Mouse (Mus musculus): Measurements from ENCODE around the gene Ank3. TPM values are rescaled to one million over a fixed set of nuclear protein-coding genes. Genes with fewer than 3 reads are reported as not detected.
A peak's percentile ranks its signal among the peaks of the same experiment; 100 is the strongest.

The Ank3 gene
- polyA plus RNA-seq, 1 experiment from 2014 or later, result 60.0 TPM

- Histone ChIP-seq H3K9me3 (replicated peaks; ENCODE audit: control insufficient read depth, low read length) (no peaks in the 10 kb centered on the region), H3K4me1 (ENCODE audit: control insufficient read depth, insufficient read depth, low read length) (no peaks in the 10 kb centered on the region), H3K4me2 (ENCODE audit: low read length) (no peak overlapping the region), H3K36me3 (ENCODE audit: control insufficient read depth, insufficient read depth, low read length) (peaks cover 8% of the 10 kb centered on the region), H3K27ac (ENCODE audit: low read depth, low read length) (no peak overlapping the region), H3K27me3 (replicated peaks; ENCODE audit: control insufficient read depth, insufficient read depth, low read length) (no peaks in the 10 kb centered on the region), H3K4me3 (ENCODE audit: low read depth, low read length) (no peak overlapping the region), H3K9ac (ENCODE audit: low read length) (no peak overlapping the region)
- ATAC-seq (no peak), DNase-seq (ENCODE audit: low spot score) (no peak)
- WGBS, result 66% methylated on average over 3 of the region's 3 CpGs
Observed at GRCm38 (mm10) chr10:69915566-69915965, 517.0 kb downstream of the Ank3 start.

- Histone ChIP-seq H3K4me3 (ENCODE audit: low read depth, low read length) (no peak overlapping the region), H3K9ac (ENCODE audit: low read length) (no peak overlapping the region), H3K4me2 (ENCODE audit: low read length) (no peak overlapping the region), H3K9me3 (replicated peaks; ENCODE audit: control insufficient read depth, low read length) (no peaks in the 10 kb centered on the region), H3K4me1 (ENCODE audit: control insufficient read depth, insufficient read depth, low read length) (no peaks in the 10 kb centered on the region), H3K27ac (ENCODE audit: low read depth, low read length) (no peak overlapping the region), H3K36me3 (ENCODE audit: control insufficient read depth, insufficient read depth, low read length) (peaks cover 8% of the 10 kb centered on the region), H3K27me3 (replicated peaks; ENCODE audit: control insufficient read depth, insufficient read depth, low read length) (no peaks in the 10 kb centered on the region)
- no peak for ATAC-seq
- WGBS, result 94% methylated on average over 4 of the region's 4 CpGs
- no peak for DNase-seq (ENCODE audit: low spot score)
Observed at GRCm38 (mm10) chr10:69916205-69916604, 517.6 kb downstream of the Ank3 start.

- Histone ChIP-seq H3K4me2 (ENCODE audit: low read length) (no peak overlapping the region), H3K4me3 (ENCODE audit: low read depth, low read length) (no peak overlapping the region), H3K4me1 (ENCODE audit: control insufficient read depth, insufficient read depth, low read length) (no peaks in the 10 kb centered on the region), H3K36me3 (ENCODE audit: control insufficient read depth, insufficient read depth, low read length) (peaks cover 8% of the 10 kb centered on the region), H3K9me3 (replicated peaks; ENCODE audit: control insufficient read depth, low read length) (no peaks in the 10 kb centered on the region), H3K27me3 (replicated peaks; ENCODE audit: control insufficient read depth, insufficient read depth, low read length) (no peaks in the 10 kb centered on the region), H3K27ac (ENCODE audit: low read depth, low read length) (no peak overlapping the region), H3K9ac (ENCODE audit: low read length) (no peak overlapping the region)
- ATAC-seq, result no peak
- DNase-seq (ENCODE audit: low spot score), result no peak
- WGBS, result 86% methylated on average over 10 of the region's 10 CpGs
Observed at GRCm38 (mm10) chr10:69916689-69917435, 518.3 kb downstream of the Ank3 start.

- Histone ChIP-seq H3K4me3 (ENCODE audit: low read depth, low read length) (no peak overlapping the region), H3K4me1 (ENCODE audit: control insufficient read depth, insufficient read depth, low read length) (no peaks in the 10 kb centered on the region), H3K36me3 (ENCODE audit: control insufficient read depth, insufficient read depth, low read length) (peaks cover 8% of the 10 kb centered on the region), H3K9ac (ENCODE audit: low read length) (no peak overlapping the region), H3K27me3 (replicated peaks; ENCODE audit: control insufficient read depth, insufficient read depth, low read length) (no peaks in the 10 kb centered on the region), H3K4me2 (ENCODE audit: low read length) (no peak overlapping the region), H3K9me3 (replicated peaks; ENCODE audit: control insufficient read depth, low read length) (no peaks in the 10 kb centered on the region), H3K27ac (ENCODE audit: low read depth, low read length) (no peak overlapping the region)
- ATAC-seq, result no peak
- WGBS, result 90% methylated on average over 5 of the region's 5 CpGs
- DNase-seq (ENCODE audit: low spot score), result no peak
Observed at GRCm38 (mm10) chr10:69917711-69918110, 519.1 kb downstream of the Ank3 start.

- Histone ChIP-seq H3K4me1 (ENCODE audit: control insufficient read depth, insufficient read depth, low read length) (no peaks in the 10 kb centered on the region), H3K27me3 (replicated peaks; ENCODE audit: control insufficient read depth, insufficient read depth, low read length) (no peaks in the 10 kb centered on the region), H3K27ac (ENCODE audit: low read depth, low read length) (no peak overlapping the region), H3K9ac (ENCODE audit: low read length) (no peak overlapping the region), H3K9me3 (replicated peaks; ENCODE audit: control insufficient read depth, low read length) (no peaks in the 10 kb centered on the region), H3K4me3 (ENCODE audit: low read depth, low read length) (no peak overlapping the region), H3K36me3 (ENCODE audit: control insufficient read depth, insufficient read depth, low read length) (peaks cover 8% of the 10 kb centered on the region), H3K4me2 (ENCODE audit: low read length) (no peak overlapping the region)
- no peak for DNase-seq (ENCODE audit: low spot score)
- ATAC-seq, result no peak
- 96% methylated on average over 6 of the region's 6 CpGs for WGBS
Observed at GRCm38 (mm10) chr10:69918461-69919151, 520.0 kb downstream of the Ank3 start.

- no peaks in the 10 kb centered on the region for H3K27me3 ChIP-seq (replicated peaks; ENCODE audit: control insufficient read depth, insufficient read depth, low read length)
- no peak for DNase-seq (ENCODE audit: low spot score)
- WGBS, result 89% methylated on average over 5 of the region's 5 CpGs
Observed at GRCm38 (mm10) chr10:69919152-69919492, 520.5 kb downstream of the Ank3 start.

DNA sequence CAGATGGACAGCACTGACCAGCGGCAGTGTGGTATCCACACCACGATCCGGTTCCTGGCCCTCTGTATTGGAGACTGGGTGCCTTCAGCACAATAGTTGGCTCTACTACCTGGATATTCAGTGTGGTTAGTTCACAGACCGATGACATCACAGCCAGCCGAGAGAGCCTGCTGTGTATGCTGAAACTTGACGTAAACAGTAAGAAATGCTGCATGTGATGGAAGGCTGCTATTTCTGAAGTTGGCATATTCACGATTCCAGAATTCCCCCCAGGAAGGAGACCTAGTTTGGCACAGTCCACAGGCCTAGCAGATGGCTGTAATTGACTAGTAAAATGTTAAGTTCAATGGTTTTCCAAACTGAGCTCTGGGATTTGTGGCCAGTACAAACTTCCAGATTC lies 521.2 kb downstream of the Ank3 start:
- Histone ChIP-seq H3K36me3 (ENCODE audit: control insufficient read depth, insufficient read depth, low read length) (peaks cover 8% of the 10 kb centered on the region), H3K4me2 (ENCODE audit: low read length) (no peak overlapping the region), H3K9ac (ENCODE audit: low read length) (no peak overlapping the region), H3K27ac (ENCODE audit: low read depth, low read length) (no peak overlapping the region), H3K4me1 (ENCODE audit: control insufficient read depth, insufficient read depth, low read length) (peaks cover under 1% of the 10 kb centered on the region; the same call in 1 of the 2 replicates), H3K9me3 (replicated peaks; ENCODE audit: control insufficient read depth, low read length) (no peaks in the 10 kb centered on the region), H3K27me3 (replicated peaks; ENCODE audit: control insufficient read depth, insufficient read depth, low read length) (no peaks in the 10 kb centered on the region), H3K4me3 (ENCODE audit: low read depth, low read length) (no peak overlapping the region)
- WGBS, result 85% methylated on average over 7 of the region's 7 CpGs
- ATAC-seq, result peak; percentile 40; the same call in 1 of the 2 replicates
- peak; percentile 37 for DNase-seq (ENCODE audit: low spot score)

More at GRCm38 (mm10) chr10:69919152-69919492, 520.5 kb downstream of the Ank3 start:
- no peak for ATAC-seq
- Histone ChIP-seq H3K4me2 (ENCODE audit: low read length) (no peak overlapping the region), H3K9ac (ENCODE audit: low read length) (no peak overlapping the region), H3K27ac (ENCODE audit: low read depth, low read length) (no peak overlapping the region), H3K4me3 (ENCODE audit: low read depth, low read length) (no peak overlapping the region), H3K36me3 (ENCODE audit: control insufficient read depth, insufficient read depth, low read length) (peaks cover 8% of the 10 kb centered on the region), H3K4me1 (ENCODE audit: control insufficient read depth, insufficient read depth, low read length) (no peaks in the 10 kb centered on the region), H3K9me3 (replicated peaks; ENCODE audit: control insufficient read depth, low read length) (no peaks in the 10 kb centered on the region)

DNA sequence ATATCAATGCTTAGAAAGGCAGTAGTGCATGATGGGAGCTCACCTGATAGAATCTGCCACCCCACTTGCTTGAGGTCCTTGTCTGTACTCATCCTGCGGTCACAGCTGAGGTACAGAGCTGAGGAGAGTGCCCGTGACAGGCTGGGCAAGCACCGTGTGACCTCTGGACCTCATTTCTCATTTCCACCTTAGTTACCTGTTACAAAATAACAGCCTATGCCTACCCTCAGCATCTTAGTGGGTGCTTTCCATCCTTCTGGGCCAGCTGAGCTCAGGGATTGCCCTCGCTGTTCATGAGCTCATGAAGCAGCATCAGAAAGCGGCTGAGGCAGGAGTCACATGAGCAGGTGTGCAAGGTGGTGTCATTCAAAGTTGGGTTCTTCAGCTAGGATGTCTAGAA lies 523.5 kb downstream of the Ank3 start:
- Histone ChIP-seq H3K4me2 (ENCODE audit: low read length) (no peak overlapping the region), H3K9ac (ENCODE audit: low read length) (no peak overlapping the region), H3K4me3 (ENCODE audit: low read depth, low read length) (no peak overlapping the region), H3K27ac (ENCODE audit: low read depth, low read length) (no peak overlapping the region), H3K4me1 (ENCODE audit: control insufficient read depth, insufficient read depth, low read length) (peaks cover 16% of the 10 kb centered on the region), H3K36me3 (ENCODE audit: control insufficient read depth, insufficient read depth, low read length) (peaks cover 8% of the 10 kb centered on the region), H3K27me3 (replicated peaks; ENCODE audit: control insufficient read depth, insufficient read depth, low read length) (no peaks in the 10 kb centered on the region), H3K9me3 (replicated peaks; ENCODE audit: control insufficient read depth, low read length) (no peaks in the 10 kb centered on the region)
- no peak for ATAC-seq
- 90% methylated on average over 5 of the region's 5 CpGs for WGBS
- DNase-seq (ENCODE audit: low spot score), result no peak

- H3K4me1 ChIP-seq (ENCODE audit: control insufficient read depth, insufficient read depth, low read length), result peaks cover 16% of the 10 kb centered on the region
- no peaks in the 10 kb centered on the region for H3K27me3 ChIP-seq (replicated peaks; ENCODE audit: control insufficient read depth, insufficient read depth, low read length)
- WGBS, result 10% methylated on average over 8 of the region's 8 CpGs
- no peak overlapping the region for H3K27ac ChIP-seq (ENCODE audit: low read depth, low read length)
- no peak overlapping the region for H3K9ac ChIP-seq (ENCODE audit: low read length)
- H3K4me2 ChIP-seq (ENCODE audit: low read length), result no peak overlapping the region
- H3K9me3 ChIP-seq (replicated peaks; ENCODE audit: control insufficient read depth, low read length), result no peaks in the 10 kb centered on the region
- no peak overlapping the region for H3K4me3 ChIP-seq (ENCODE audit: low read depth, low read length)
- DNase-seq (ENCODE audit: low spot score) (no peak), ATAC-seq (no peak)
- peaks cover 8% of the 10 kb centered on the region for H3K36me3 ChIP-seq (ENCODE audit: control insufficient read depth, insufficient read depth, low read length)
Observed at GRCm38 (mm10) chr10:69923801-69924200, 525.2 kb downstream of the Ank3 start.

All from forebrain, embryonic 14.5 days (tissue).